Mouse (Mus musculus) adrenal gland, postnatal 10 days (tissue): ENCODE data around the gene Mblac2. TPM values are rescaled to one million over a fixed set of nuclear protein-coding genes. Genes with fewer than 3 reads are reported as not detected.

Source experiments
- total RNA-seq, 2 experiments: library from RNA; stranded (reverse); gene quantifications; 2 replicates each; pipeline ENCODE4 v1.2.3; 2021

The Mblac2 gene
- total RNA-seq, 2 experiments from 2014 or later, result 7.0 to 12.4 TPM

Other genes starting within 250 kb of the Mblac2 start
- gene Adgrv1, start 78.2 kb upstream of the Mblac2 start, total RNA-seq, result 1 to 10 TPM; 1.6 to 2.3 TPM
- 10 to 100 TPM; 22.7 to 28.3 TPM for gene Lysmd3, start 53.7 kb upstream of the Mblac2 start, total RNA-seq
- 1 to 10 TPM; 5.0 to 6.9 TPM for gene Polr3g, start 328 bp upstream of the Mblac2 start, total RNA-seq
- gene Cetn3, start 71.7 kb downstream of the Mblac2 start, total RNA-seq, result 100 to 1,000 TPM; 120 to 138 TPM